Mouse (Mus musculus) limb, embryonic 11.5 days (tissue): ENCODE results near the gene Prrc2b. TPM values are rescaled to one million over a fixed set of nuclear protein-coding genes. Genes with fewer than 3 reads are reported as not detected.

ENCODE experiments used
- ATAC-seq: fragments of 200-750 bp; cut with Nextera tagmentation; 2 replicates; pipeline ENCODE4 v1.8.0; 2017; ENCODE audit warnings: low read depth; ENCODE audit not compliant: insufficient number of reproducible peaks, low FRiP score, low TSS enrichment
- DNase-seq: peaks from one replicate; pipeline ENCODE4 v3.0.0-alpha.2; 2015; ENCODE audit warnings: low spot score
- H3K27ac ChIP-seq: fragments of 300-500 bp; sonication (generic); replicated peaks from 2 replicates; pipeline ENCODE4 v1.5.1; 2014; ENCODE audit warnings: low read depth, mild to moderate bottlenecking, low read length
- H3K27me3 ChIP-seq: fragments of 300-500 bp; sonication (generic); 2 replicates; pipeline ENCODE4 v1.6.1; 2014; ENCODE audit warnings: mild to moderate bottlenecking, low read length, mixed read lengths; ENCODE audit not compliant: control insufficient read depth, insufficient read depth
- H3K36me3 ChIP-seq: fragments of 300-500 bp; sonication (generic); 2 replicates; pipeline ENCODE4 v1.6.1; 2014; ENCODE audit warnings: mild to moderate bottlenecking, low read length, moderate library complexity, mixed read lengths; ENCODE audit not compliant: control insufficient read depth, insufficient read depth
- H3K4me1 ChIP-seq: fragments of 300-500 bp; sonication (generic); 2 replicates; pipeline ENCODE4 v1.6.1; 2014; ENCODE audit warnings: low read length, mixed read lengths; ENCODE audit not compliant: control insufficient read depth, insufficient read depth
- H3K4me2 ChIP-seq: fragments of 300-500 bp; sonication (generic); 2 replicates; pipeline ENCODE4 v1.6.1; 2014; ENCODE audit warnings: low read depth, mild to moderate bottlenecking, moderate library complexity; ENCODE audit not compliant: severe bottlenecking
- H3K4me3 ChIP-seq: fragments of 300-500 bp; sonication (generic); 2 replicates; pipeline ENCODE4 v1.5.1; 2014; ENCODE audit warnings: low read depth, low read length
- H3K9ac ChIP-seq: fragments of 300-500 bp; sonication (generic); 2 replicates; pipeline ENCODE4 v1.6.1; 2014; ENCODE audit warnings: mild to moderate bottlenecking, low read length
- H3K9me3 ChIP-seq: fragments of 300-500 bp; sonication (generic); 2 replicates; pipeline ENCODE4 v1.6.1; 2016; ENCODE audit warnings: low read length; ENCODE audit not compliant: control insufficient read depth
- WGBS: fragments of 180-500 bp; shearing (Covaris S2); extraction: QIAGEN DNeasy Blood & Tissue Kit; methylation state at CpG from one replicate; pipeline ENCODE4 v1.1.7; 2014; 5-methylcytosine and 5-hydroxymethylcytosine counted together
- polyA plus RNA-seq: library from polyadenylated mRNA; unstranded; fragments of >200 nt; fragmentation: Nextera tagmentation; extraction: Ambion mirVana; gene quantifications from 2 replicates; pipeline ENCODE4 v1.2.1, GENCODE M21; 2014

Gene Prrc2b
- polyA plus RNA-seq, 1 experiment from 2014 or later: 62.5 TPM

DNA sequence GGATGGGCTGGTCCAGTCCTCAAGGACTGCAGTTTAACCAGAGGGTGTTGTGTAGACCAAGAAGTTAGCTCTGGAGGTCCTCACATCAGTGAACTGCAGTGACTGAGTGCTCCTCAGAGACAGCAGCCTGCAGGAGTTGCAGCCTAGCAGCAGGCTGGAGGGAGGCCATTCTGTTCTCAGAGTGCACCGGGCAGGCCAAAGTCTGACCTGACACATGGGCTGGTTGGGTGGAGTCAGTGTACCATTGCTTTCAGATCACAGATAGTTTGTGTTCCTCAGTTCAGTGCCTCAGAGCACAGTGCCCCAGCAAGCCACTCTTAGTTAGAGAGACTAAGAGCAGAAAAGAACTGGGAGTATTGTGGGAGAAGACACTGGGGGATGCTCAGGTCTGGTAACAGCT, 56.8 kb downstream of the Prrc2b start:
- Histone ChIP-seq H3K9me3 (no peaks in the 10 kb centered on the region), H3K27ac (no peak overlapping the region), H3K4me3 (no peak overlapping the region), H3K36me3 (peaks cover 54% of the 10 kb centered on the region), H3K4me2 (no peak overlapping the region), H3K4me1 (no peaks in the 10 kb centered on the region), H3K27me3 (no peaks in the 10 kb centered on the region), H3K9ac (no peak overlapping the region)
- DNase-seq (no peak), ATAC-seq (no peak)
- 93% methylated on average over 1 of the region's 1 CpGs for WGBS

DNA sequence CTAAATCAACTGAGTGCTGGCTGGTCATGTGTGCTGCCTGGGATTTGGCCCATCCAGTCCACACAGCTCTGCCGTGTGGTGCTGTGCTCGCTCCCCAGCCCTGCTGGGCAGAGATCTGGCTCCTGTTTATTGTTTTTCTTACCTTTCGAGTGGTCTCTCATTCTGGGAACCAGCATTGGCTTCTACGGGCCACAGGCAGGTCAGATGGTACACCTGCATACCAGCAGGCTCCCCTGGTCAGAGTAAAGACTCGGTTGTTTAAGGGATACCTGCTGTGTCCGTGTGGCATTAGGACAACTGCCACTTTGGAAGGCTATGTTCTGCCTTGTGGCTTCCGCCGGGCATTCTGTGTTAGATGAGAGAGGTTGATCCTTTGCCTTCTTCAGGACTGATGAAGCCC, 60.8 kb downstream of the Prrc2b start:
- H3K4me3 ChIP-seq: no peak overlapping the region
- no peak for DNase-seq
- no peak overlapping the region for H3K27ac ChIP-seq
- no peak overlapping the region for H3K9ac ChIP-seq
- H3K9me3 ChIP-seq: no peaks in the 10 kb centered on the region
- H3K4me1 ChIP-seq: no peaks in the 10 kb centered on the region
- peaks cover 65% of the 10 kb centered on the region for H3K36me3 ChIP-seq
- ATAC-seq: no peak
- no peaks in the 10 kb centered on the region for H3K27me3 ChIP-seq
- H3K4me2 ChIP-seq: no peak overlapping the region
- WGBS: 96% methylated on average over 8 of the region's 8 CpGs

GRCm38 (mm10) chr2:32213000-32213399, 62.1 kb downstream of the Prrc2b start:
- 94% methylated on average over 10 of the region's 10 CpGs for WGBS
- no peak for DNase-seq

DNA sequence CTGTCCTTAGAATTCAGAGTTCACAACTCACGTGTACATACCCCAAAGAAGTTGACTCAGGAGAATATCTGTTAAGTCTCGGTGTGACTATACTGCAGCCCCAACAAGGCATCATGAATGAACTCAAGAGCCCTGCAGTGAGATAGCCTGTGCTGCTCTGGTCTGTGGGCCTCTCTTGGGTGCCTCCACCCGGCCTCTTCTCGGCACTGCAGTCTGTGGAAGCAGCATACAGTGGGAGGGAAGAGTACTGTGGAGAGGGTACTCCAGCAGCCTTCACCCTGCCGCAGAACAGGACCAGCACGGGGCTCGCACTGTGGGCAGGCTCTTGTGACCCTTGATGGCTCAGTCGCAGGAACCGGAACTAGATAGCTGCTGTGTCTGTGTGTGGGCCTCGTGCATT, 64.7 kb downstream of the Prrc2b start:
- no peaks in the 10 kb centered on the region for H3K4me1 ChIP-seq
- H3K4me2 ChIP-seq: no peak overlapping the region
- no peak for ATAC-seq
- no peak overlapping the region for H3K9ac ChIP-seq
- H3K4me3 ChIP-seq: no peak overlapping the region
- DNase-seq: no peak
- H3K27me3 ChIP-seq: no peaks in the 10 kb centered on the region
- no peak overlapping the region for H3K27ac ChIP-seq
- WGBS: 95% methylated on average over 10 of the region's 10 CpGs
- H3K36me3 ChIP-seq: peaks cover 75% of the 10 kb centered on the region
- no peaks in the 10 kb centered on the region for H3K9me3 ChIP-seq

More at GRCm38 (mm10) chr2:32213000-32213399, 62.1 kb downstream of the Prrc2b start:
- Histone ChIP-seq H3K27me3 (no peaks in the 10 kb centered on the region), H3K4me1 (no peaks in the 10 kb centered on the region), H3K4me2 (no peak overlapping the region), H3K27ac (no peak overlapping the region), H3K4me3 (no peak overlapping the region), H3K9me3 (no peaks in the 10 kb centered on the region), H3K9ac (no peak overlapping the region), H3K36me3 (peaks cover 68% of the 10 kb centered on the region)
- no peak for ATAC-seq

DNA sequence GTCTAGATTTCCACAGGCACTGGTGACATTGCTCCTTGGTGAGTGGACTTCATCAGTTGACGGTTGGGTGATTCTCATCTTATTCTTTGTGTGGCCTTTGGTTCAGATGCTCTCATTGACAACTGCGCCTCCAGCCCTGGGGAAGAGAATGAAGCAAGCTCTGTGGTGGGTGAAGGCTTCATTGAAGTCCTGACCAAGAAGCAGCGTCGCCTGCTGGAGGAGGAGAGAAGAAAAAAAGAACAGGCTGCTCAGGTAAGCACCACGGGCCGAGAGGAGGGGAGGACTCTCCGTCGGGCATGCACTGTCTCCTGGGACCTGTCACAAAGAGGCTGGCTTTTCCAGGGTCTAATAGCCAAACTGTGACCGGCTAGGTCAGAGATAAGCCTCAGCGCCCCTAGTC, 65.6 kb downstream of the Prrc2b start:
- H3K4me3 ChIP-seq: no peak overlapping the region
- peaks cover 77% of the 10 kb centered on the region for H3K36me3 ChIP-seq
- H3K27me3 ChIP-seq: no peaks in the 10 kb centered on the region
- no peaks in the 10 kb centered on the region for H3K9me3 ChIP-seq
- H3K9ac ChIP-seq: no peak overlapping the region
- H3K27ac ChIP-seq: no peak overlapping the region
- no peaks in the 10 kb centered on the region for H3K4me1 ChIP-seq
- no peak for DNase-seq
- no peak overlapping the region for H3K4me2 ChIP-seq
- WGBS: 86% methylated on average over 10 of the region's 10 CpGs
- ATAC-seq: no peak

DNA sequence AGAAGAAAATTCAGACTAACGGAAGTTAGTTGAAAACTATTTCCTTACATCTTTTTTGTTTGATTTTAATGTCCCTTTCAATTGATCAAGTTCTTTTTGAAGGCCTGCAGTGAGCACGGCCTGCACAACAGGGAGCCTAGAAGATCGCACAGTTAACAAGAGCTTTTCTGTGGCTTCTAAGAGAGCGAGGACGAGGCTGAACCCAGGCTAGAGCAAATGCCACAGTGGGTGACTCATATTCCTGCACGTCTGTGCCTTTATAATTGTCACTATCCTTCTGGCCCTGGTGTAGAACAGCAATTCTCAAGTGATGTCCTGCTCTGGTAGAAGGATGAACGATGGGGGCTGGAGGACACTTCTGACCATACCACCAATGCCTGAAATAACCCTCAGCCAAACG, 66.8 kb downstream of the Prrc2b start:
- Histone ChIP-seq H3K9ac (no peak overlapping the region), H3K9me3 (no peaks in the 10 kb centered on the region), H3K36me3 (peaks cover 73% of the 10 kb centered on the region), H3K4me2 (no peak overlapping the region), H3K27ac (no peak overlapping the region), H3K27me3 (no peaks in the 10 kb centered on the region), H3K4me3 (no peak overlapping the region), H3K4me1 (no peaks in the 10 kb centered on the region)
- WGBS: 92% methylated on average over 8 of the region's 8 CpGs
- DNase-seq: no peak
- ATAC-seq: no peak

GRCm38 (mm10) chr2:32218113-32218512, 67.2 kb downstream of the Prrc2b start:
- 98% methylated on average over 5 of the region's 5 CpGs for WGBS
- ATAC-seq: no peak

DNA sequence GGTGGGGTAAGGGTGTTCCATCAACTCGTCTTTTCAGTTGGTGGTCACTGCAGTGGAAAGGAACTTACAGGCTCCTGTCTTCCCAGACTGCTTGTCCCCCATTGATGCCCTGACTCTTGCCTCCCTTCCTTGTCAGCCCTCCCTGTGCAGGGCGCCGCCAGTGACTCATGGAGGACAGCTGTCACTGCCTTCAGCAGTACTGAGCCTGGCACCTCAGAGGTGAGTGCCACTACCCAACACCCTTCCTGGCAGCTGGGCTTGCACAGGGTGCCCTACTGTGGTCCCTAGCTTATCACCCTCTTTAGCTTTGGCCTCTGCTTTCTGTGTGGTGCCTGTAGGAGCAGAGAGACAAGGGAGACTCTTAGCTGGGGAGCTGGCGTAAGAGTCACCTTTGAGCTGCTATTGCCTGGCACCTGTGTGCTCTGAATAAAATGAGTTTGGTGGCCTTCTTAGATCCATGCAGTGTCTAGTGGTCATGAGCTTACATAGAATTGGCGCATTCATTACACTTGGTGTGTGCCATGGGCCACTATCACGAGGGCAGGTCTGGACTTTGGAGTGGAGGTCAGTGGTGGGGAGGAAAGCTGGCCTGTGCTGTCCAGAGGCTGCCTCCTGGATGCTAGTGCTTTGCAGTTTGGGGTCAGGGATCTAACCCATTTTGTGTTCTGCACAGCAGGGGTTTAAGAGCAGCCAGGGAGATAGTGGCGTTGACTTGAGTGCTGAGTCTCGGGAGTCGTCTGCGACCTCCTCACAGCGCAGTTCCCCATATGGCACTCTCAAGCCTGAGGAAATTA, 67.9 kb downstream of the Prrc2b start:
- Histone ChIP-seq H3K4me1 (no peaks in the 10 kb centered on the region), H3K9ac (no peak overlapping the region), H3K4me2 (no peak overlapping the region), H3K27me3 (no peaks in the 10 kb centered on the region), H3K9me3 (no peaks in the 10 kb centered on the region), H3K27ac (no peak overlapping the region), H3K4me3 (no peak overlapping the region), H3K36me3 (peaks cover 73% of the 10 kb centered on the region)
- DNase-seq (no peak), ATAC-seq (no peak)
- 90% methylated on average over 11 of the region's 11 CpGs for WGBS

More at GRCm38 (mm10) chr2:32218113-32218512, 67.2 kb downstream of the Prrc2b start:
- Histone ChIP-seq H3K4me1 (no peaks in the 10 kb centered on the region), H3K36me3 (peaks cover 74% of the 10 kb centered on the region), H3K27me3 (no peaks in the 10 kb centered on the region), H3K4me3 (no peak overlapping the region), H3K9ac (no peak overlapping the region), H3K4me2 (no peak overlapping the region), H3K9me3 (no peaks in the 10 kb centered on the region), H3K27ac (no peak overlapping the region)
- DNase-seq: no peak

GRCm38 (mm10) chr2:32219501-32219900, 68.6 kb downstream of the Prrc2b start:
- Histone ChIP-seq H3K4me3 (no peak overlapping the region), H3K36me3 (peaks cover 75% of the 10 kb centered on the region), H3K27ac (no peak overlapping the region), H3K4me1 (no peaks in the 10 kb centered on the region), H3K9ac (no peak overlapping the region), H3K9me3 (no peaks in the 10 kb centered on the region), H3K27me3 (no peaks in the 10 kb centered on the region), H3K4me2 (no peak overlapping the region)
- ATAC-seq (no peak), DNase-seq (no peak)
- 90% methylated on average over 14 of the region's 14 CpGs for WGBS
